Mouse (Mus musculus) adrenal gland, adult (tissue): ENCODE results near the gene Ppfibp1.

ENCODE experiments used
- DNase-seq, 2 experiments: peaks; one replicate each; pipeline ENCODE4 v3.0.0; 2022 to 2023; ENCODE audit warnings: low spot score in 1 of 2; ENCODE audit not compliant: inconsistent age in 2 of 2

Gene Ppfibp1

GRCm38 (mm10) chr6:147029591-147029990 lies 141.3 kb downstream of the Ppfibp1 start:
- no peak for DNase-seq

GRCm38 (mm10) chr6:147030096-147030885 lies 142.0 kb downstream of the Ppfibp1 start:
- DNase-seq: no peak

- no peak for DNase-seq
Observed at GRCm38 (mm10) chr6:147032303-147032925, 144.1 kb downstream of the Ppfibp1 start, which contains the start of gene Rep15. Gene Rep15 (plus strand): TSS chr6:147032584.

- peak; percentile 90 to 96 for DNase-seq
Observed at GRCm38 (mm10) chr6:147042291-147043290, 154.3 kb downstream of the Ppfibp1 start, which contains the start of gene Mrps35. Gene Mrps35 (plus strand): TSS chr6:147042764.

GRCm38 (mm10) chr6:147043633-147044032 lies 155.3 kb downstream of the Ppfibp1 start:
- DNase-seq: peak in 1 of 2 experiments; percentile 49

GRCm38 (mm10) chr6:147049239-147049805 lies 161.0 kb downstream of the Ppfibp1 start:
- no peak for DNase-seq

GRCm38 (mm10) chr6:147051666-147052065 lies 163.4 kb downstream of the Ppfibp1 start:
- DNase-seq: no peak

- DNase-seq: no peak
Observed at GRCm38 (mm10) chr6:147052440-147052839, 164.2 kb downstream of the Ppfibp1 start.

GRCm38 (mm10) chr6:147053785-147054646 lies 165.7 kb downstream of the Ppfibp1 start:
- DNase-seq: no peak

GRCm38 (mm10) chr6:147055374-147055977 lies 167.2 kb downstream of the Ppfibp1 start:
- no peak for DNase-seq

- DNase-seq: no peak
Observed at GRCm38 (mm10) chr6:147059326-147059725, 171.0 kb downstream of the Ppfibp1 start.

GRCm38 (mm10) chr6:147061630-147062029 lies 173.3 kb downstream of the Ppfibp1 start:
- no peak for DNase-seq

GRCm38 (mm10) chr6:147062034-147062433 lies 173.7 kb downstream of the Ppfibp1 start:
- no peak for DNase-seq

GRCm38 (mm10) chr6:147062694-147063093 lies 174.4 kb downstream of the Ppfibp1 start:
- no peak for DNase-seq

- DNase-seq: peak; percentile 68 to 76
Observed at GRCm38 (mm10) chr6:147064226-147064943, 176.1 kb downstream of the Ppfibp1 start.

GRCm38 (mm10) chr6:147064944-147065261 lies 176.6 kb downstream of the Ppfibp1 start:
- peak in 1 of 2 experiments; percentile 61 for DNase-seq

- DNase-seq: no peak
Observed at GRCm38 (mm10) chr6:147075808-147076387, 187.6 kb downstream of the Ppfibp1 start.

- DNase-seq: no peak
Observed at GRCm38 (mm10) chr6:147076878-147077277, 188.6 kb downstream of the Ppfibp1 start.
